Mouse (Mus musculus) spleen, postnatal 14 days (tissue): ENCODE data around the gene Fbxo22.
"Not testable (repeated sequence)": the region's sequence is repeated elsewhere in the genome, so short reads cannot be mapped to it uniquely, and the experiment has no call there.

Experiments
- DNase-seq, 2 experiments: peaks; one replicate each; pipeline ENCODE4 v3.0.0; 2021 to 2022; ENCODE audit warnings: low spot score in 2 of 2

Fbxo22 gene

GRCm38 (mm10) chr9:55208790-55209481, at the start of gene Fbxo22:
TSS of gene Fbxo22 (plus strand) at chr9:55208925.
- peak; percentile 60 to 75 for DNase-seq

DNA sequence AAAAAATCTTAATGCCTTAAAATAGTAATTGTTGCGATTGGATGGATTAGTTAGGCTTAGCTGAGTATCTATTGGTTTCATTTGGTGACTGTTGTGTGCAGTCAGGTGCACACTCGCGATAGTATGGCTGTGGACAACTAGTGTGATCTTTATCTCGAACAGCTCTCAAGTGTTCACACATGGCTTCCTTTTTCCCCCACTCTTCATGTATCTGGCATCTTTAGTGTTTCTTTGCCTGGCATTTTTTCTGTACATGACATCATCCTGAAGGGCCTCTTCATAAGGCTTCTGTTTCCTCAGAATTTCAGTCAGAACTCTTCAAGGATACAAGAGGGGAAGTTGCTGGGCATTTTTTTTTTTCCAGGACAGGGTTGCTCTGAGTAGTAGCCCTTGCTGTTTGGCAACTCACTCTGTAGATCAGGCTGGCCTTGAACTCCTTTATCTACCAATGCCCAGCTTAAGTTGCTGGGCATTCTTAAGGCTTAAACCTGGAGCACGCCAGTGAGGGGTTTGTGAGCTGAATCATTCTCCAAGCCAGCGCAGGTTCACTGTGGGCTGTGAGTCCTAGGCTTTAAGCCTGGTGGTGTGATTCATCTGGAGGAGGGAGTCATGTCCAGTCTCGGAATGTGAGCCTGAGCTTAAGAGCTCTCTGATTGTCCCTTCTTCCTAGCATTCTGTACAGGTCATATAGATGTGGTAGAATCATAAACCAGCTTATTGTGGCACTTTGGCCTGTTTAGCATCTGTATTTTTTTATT, 37.9 kb upstream of the Fbxo22 start:
- DNase-seq = no peak

DNA sequence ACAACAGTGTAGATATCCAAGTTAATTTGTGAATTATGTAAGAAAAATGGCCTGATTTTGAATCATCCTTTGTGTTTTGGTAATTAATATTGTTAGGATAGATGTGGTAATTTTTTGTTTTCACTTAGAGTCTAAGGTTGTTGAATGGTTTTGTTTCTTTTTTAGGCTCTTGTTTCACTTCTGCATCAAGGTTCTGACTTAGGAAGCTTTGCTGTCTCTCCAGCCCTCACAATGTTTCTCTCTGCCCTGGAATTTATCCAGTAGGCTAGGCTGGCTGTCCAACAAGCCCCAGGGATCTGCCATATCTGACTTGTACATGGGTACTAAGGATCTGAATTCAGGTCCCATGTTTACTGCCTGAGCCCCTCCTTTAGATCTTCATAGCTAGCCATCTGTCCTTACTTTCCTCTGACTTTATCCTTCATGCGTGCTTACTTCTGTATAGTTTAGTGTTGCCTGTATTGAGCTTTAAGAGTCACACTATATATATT, 36.5 kb upstream of the Fbxo22 start:
- DNase-seq = no peak

DNA sequence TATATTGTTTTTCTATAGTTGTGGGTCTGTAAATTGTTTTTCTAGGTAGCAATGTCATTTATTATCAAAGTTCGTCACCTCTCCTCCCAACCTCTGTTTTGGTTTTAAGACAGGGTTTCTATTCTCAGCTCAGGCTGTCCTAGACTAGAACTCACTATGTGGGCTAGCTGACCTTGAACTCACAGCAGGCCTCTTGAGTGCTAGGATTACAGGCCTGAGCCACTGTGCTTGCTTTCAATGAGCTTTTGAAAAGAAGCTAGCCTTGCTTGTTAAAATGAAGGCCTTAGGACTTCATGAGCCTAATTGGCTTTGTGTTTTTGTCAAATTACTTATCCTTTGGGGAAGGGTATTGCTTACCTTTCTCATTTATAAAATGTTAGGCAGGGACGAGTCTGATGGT, 34.5 kb upstream of the Fbxo22 start:
- no peak for DNase-seq

DNA sequence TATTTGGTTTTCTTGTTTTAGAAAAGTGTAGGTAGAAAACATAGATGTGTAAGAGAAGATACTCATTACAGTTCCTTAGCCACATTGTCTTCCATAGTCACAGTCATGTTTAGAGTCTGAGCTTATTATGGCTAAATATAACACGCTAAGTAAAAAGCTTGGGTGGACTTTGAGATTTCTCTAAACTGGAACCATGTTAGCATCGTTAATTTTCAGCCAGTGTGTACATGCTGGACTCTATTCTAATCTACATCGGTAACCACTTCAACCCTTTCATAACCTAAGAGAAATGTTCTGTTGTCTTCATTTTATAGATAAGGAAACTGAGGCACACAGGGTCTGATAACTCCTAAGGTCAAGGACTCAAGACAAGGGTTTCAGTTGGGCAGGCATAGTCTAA, 12.8 kb upstream of the Fbxo22 start:
- no peak for DNase-seq

DNA sequence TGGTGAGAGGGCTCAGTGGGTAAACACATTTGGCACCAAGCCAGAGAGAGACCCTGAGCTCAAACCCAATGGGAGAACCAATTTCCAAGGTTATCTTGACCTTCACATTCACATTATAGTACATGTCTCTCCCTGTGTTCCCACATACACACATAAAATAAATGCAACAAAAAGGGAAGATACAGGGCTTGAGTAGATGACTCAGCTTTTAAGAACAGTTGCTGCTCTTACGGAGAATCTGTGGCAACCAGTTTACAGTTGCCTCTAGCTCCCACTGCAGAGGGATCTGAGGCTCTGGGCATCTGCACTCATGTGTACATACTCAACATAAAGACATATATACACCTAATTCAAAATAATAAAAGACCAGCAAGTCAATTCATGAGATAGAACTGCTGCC, 10.5 kb upstream of the Fbxo22 start:
- no peak for DNase-seq

DNA sequence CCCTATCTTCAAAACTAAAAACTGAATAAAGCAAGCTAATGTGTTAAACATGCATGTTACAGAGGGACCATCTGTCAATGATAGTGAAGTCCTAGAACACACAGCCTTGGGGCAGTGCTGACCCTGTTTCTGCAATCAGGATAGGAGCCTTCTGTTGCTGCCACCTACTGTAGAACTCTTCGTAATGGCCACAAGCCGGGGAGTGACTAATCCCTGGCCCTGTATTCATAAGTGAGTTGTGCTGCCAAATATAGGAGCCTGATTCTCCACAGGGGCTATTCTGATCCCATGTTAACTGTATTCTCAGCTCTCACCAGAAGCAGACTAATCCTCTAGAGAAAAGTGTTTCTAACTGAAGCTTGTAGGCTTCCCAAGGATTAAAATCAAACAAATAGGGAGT, 9.4 kb upstream of the Fbxo22 start:
- no peak for DNase-seq

DNA sequence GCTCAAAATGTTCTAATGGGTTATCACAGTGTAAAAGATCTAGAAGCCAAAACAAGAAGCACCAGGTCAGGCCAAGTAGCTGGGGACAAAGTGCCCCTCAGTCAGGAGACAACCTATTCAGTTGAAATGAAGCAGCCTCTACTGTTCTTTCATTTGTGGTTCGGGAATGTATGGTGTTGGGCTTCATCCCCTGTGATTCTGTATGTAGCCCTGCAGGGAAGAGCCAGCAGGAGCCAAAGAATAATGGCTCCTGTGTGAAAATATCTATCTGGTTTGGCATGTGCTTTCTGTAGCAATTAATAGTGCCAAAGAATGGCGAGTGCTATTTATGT, 301 bp upstream of the Fbxo22 start:
- no peak for DNase-seq

DNA sequence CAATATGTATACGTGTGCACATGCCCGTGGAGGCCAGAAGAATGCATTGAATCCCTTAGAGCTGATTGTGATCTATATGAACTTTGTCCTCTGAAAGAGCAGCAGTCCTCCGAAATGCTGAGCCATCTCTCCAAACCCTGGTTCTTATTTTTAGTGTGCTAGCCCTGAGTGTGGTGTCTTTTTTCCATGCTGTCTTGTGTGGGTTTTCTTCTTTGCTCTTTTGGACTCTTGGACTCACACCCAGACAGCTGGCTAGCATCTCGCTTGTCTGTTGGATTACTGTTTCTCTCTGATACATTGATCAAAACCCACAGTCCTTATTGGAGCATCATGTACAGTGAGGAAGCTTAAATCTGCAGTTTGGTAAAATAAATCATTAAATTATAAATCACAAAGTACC, 2.9 kb downstream of the Fbxo22 start:
- DNase-seq = no peak

DNA sequence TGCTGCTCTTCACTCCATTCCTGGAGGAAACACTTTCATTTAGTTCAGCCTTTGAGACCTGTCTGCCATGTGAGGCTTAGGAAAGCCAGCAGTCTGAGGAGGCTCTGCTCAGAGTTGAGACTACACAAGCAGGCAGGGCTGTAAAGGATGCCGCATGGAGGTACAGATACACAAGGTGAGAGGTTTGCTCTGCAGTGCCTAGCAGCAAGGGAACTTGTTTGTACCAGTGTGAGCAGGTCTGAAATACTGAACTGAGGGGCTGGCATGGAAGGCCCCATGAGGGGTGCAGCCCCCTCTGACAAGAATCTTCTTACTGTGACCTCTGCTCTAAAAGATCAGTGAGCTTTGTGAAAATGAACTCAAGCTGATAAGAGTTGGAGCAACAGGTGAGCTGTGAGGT, 4.7 kb downstream of the Fbxo22 start:
- no peak for DNase-seq

- no peak for DNase-seq
Measured at GRCm38 (mm10) chr9:55215056-55215455, 6.3 kb downstream of the Fbxo22 start.

- no peak for DNase-seq
Measured at GRCm38 (mm10) chr9:55215648-55216047, 6.9 kb downstream of the Fbxo22 start.

GRCm38 (mm10) chr9:55216078-55216477, 7.4 kb downstream of the Fbxo22 start:
- DNase-seq = no peak

DNA sequence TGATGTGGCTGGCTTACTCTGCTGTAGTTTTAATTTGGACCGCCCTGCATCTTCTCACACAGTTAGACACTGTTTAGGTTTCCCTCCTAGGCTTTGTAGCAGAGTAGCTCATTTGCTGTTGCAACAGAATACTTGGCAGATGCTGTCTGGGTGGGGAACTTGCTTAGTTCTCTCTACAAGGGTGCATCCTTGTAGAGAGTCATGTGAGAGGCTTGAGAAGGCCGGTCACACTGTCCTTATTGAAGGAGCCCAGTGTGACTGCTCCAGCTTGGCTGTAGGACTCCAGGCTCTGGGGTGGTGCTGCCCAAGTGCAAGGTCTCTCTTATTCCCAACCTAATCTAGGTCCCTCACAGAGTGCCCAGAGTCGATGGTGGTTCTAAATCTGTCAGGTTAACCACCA, 8.7 kb downstream of the Fbxo22 start:
- no peak for DNase-seq

DNA sequence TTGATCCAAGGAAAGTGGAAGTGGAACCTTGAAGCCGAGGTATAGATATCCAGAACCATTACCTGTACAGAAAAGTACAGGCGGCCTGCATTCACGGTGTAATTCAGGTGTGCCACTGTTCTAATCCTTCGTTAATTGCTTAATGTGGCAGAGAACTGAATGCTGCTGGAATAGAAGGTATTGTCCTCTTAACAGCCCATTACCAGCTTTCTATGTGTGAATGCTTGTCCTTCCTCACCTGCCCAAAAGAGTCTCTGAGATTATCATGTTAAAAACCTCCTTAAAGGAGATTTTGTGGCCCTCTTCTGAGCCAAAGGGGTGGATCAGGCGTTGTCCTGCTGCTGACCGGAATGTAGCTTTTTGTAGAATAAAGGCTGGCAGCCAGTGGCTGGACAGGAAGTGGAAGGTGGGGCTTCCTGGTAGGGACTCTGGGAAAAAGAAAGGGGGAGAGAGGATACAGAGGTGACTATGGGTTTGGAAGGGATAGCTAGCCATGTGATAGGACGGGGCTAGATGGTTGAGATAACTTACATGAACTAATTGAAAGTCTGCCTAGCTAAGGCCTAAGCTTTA, 16.5 kb downstream of the Fbxo22 start:
- no peak for DNase-seq

DNA sequence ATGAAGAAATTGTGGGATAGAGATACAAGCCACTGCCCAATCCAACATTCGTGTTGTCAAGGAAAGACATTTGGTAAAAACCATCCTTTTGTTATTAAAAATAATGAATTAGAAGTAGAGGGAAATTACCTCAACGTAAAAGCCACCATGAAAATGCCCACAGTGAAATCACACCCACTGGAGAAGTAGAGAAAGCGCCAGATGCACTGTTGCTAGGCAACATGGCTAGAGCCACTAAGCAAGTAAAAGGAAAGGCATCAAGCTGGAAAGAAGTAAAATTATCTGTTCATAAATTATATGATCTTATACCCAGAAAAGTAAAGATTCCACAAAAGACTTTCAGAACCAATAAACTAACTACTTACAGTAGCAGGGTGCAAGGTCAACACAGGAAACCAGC, 17.5 kb downstream of the Fbxo22 start:
- DNase-seq = no peak

GRCm38 (mm10) chr9:55228149-55228548, 19.4 kb downstream of the Fbxo22 start:
- no peak for DNase-seq

DNA sequence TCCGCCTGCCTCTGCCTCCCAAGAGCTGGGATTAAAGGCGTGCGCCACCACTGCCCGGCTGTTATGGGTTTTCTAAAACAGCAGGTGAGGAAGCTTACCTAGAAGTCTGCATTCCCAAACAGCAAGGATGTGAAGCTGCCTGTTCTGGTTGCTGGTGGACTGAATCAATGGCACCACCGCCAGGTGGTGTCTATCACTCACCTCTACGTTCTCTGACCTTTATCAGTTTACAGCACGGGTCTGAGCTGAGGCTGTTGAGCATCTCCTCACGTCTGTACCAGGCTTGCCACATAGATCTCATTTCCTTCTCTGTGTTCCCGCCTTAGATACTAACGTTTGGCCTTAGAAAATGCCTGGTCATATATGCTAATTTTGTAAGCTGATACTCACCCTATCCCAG, 20.3 kb downstream of the Fbxo22 start:
- no peak for DNase-seq

DNA sequence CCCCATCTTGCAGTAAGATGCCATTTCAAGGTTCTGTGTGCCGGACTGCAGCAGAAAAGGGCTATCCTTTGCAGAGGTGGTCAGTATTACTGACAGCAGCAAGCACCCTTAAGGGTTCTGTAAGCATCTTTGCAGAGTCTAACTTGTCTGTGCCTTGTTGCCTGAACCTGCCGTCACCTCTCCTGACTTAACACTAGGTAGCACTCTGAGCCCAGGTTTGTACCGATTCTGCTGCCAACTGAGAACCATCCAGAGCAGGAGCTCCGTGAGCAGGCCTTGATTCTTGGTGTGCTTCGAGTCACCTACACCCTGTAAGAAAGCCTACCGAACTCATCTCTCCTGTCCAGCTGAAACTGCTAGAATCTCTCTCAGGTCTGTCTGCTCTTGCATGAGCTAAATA, 22.8 kb downstream of the Fbxo22 start:
- no peak for DNase-seq

GRCm38 (mm10) chr9:55232110-55232509, 23.4 kb downstream of the Fbxo22 start:
- no peak for DNase-seq

DNA sequence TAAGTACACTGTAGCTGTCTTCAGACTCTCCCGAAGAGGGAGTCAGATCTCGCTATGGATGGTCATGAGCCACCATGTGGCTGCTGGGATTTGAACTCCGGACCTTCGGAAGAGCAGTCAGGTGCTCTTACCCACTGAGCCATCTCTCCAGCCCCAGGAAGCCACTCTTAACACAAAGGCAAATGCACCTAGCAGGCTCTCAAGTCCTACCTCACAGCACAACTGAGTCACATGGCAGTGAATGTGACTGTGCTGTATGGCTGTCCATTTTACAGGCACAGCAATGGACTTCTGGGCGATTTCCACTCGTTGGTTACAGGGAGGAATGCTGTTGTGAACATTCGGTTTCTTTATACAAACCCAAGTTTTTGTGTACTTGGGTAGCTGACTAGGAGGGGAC, 23.9 kb downstream of the Fbxo22 start:
- DNase-seq = no peak

GRCm38 (mm10) chr9:55233076-55233475, 24.4 kb downstream of the Fbxo22 start:
- not testable (repeated sequence) for DNase-seq
